Mouse (Mus musculus) spleen, adult 2 months (tissue): ENCODE measurements around the gene 4930579F01Rik. TPM values are rescaled to one million over a fixed set of nuclear protein-coding genes. Genes with fewer than 3 reads are reported as not detected.
"Not testable (repeated sequence)": the region's sequence is repeated elsewhere in the genome, so short reads cannot be mapped to it uniquely, and the experiment has no call there.

Source experiments
- DNase-seq, 2 experiments: peaks; one replicate each; pipeline versions ENCODE4 v3.0.0 to v3.0.0-alpha.2; 2012 to 2021; ENCODE audit warnings: low spot score in 2 of 2, low read depth in 1 of 2
- H3K27ac ChIP-seq: fragments of 200-500 bp; 2 replicates; pipeline ENCODE4 v1.5.1; 2012; ENCODE audit warnings: low read length, inconsistent platforms; ENCODE audit not compliant: insufficient read depth
- H3K27me3 ChIP-seq: fragments of 200-500 bp; 2 replicates; pipeline ENCODE4 v1.6.1; 2012; ENCODE audit warnings: mild to moderate bottlenecking, moderate library complexity, low read length, inconsistent platforms; ENCODE audit not compliant: control insufficient read depth, insufficient read depth
- H3K36me3 ChIP-seq: fragments of 200-500 bp; 2 replicates; pipeline ENCODE4 v1.6.1; 2012; ENCODE audit warnings: mild to moderate bottlenecking, low read length, inconsistent platforms; ENCODE audit not compliant: control insufficient read depth, insufficient read depth
- H3K4me1 ChIP-seq: fragments of 200-500 bp; 2 replicates; pipeline ENCODE4 v1.6.1; 2011; ENCODE audit warnings: inconsistent platforms; ENCODE audit not compliant: control insufficient read depth, insufficient read depth, insufficient read length
- H3K4me3 ChIP-seq: fragments of 200-500 bp; 2 replicates; pipeline ENCODE4 v1.5.1; 2011; ENCODE audit warnings: mild to moderate bottlenecking, inconsistent platforms; ENCODE audit not compliant: insufficient read depth, insufficient read length; ENCODE audit errors: extremely low read depth
- CTCF ChIP-seq: fragments of 200-500 bp; IDR thresholded peaks from 2 replicates; pipeline ENCODE4 v1.5.1; 2011; ENCODE audit warnings: mild to moderate bottlenecking, inconsistent platforms; ENCODE audit not compliant: insufficient read depth, insufficient read length, insufficient replicate concordance; ENCODE audit errors: extremely low read depth
- POLR2A ChIP-seq: fragments of 200-500 bp; IDR thresholded peaks from 2 replicates; pipeline ENCODE4 v1.6.1; 2011; ENCODE audit warnings: low read depth, low read length, inconsistent platforms
- WGBS: fragments of 180-500 bp; shearing (Covaris S2); methylation state at CpG from one replicate; pipeline ENCODE4 v1.1.7; 2018; 5-methylcytosine and 5-hydroxymethylcytosine counted together
- polyA plus RNA-seq: library from polyadenylated mRNA; depleted of rRNA; stranded (reverse); fragments of >200 nt; gene quantifications from 2 replicates; pipeline ENCODE4 v1.2.3, GENCODE M21; 2012

The 4930579F01Rik gene
- polyA plus RNA-seq, 1 experiment, result not detected

DNA sequence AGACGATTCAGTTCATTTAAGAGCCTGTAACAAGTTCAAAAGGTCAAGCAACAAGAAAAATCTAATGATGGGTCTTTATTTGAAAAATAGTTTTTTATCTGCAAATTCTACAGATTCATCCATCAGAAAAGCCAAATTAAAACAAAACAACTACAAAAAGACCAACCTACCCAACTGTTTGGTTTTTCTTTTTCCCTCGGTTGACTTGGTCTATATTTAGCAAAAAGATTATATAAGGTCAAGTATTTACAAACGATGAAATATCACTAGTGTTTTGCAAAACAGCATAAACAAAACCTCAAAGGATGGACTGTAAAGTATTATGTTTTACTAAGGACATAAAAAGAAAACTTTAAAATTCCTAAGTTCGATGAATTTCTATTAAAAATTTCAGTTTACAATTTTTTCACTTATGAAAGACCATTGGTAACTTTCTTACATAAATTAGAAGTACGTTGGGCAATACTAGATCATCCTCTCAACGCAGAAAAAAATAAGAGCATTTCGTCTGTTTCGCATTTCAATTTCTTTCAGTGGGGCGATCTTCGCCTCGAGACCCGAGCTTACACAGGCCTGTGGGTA lies 50.8 kb downstream of the 4930579F01Rik start:
- WGBS, result 2% methylated on average over 12 of the region's 12 CpGs
- TF ChIP-seq POLR2A (no peak), CTCF (no peak)
- H3K4me1 ChIP-seq, result no peaks in the 10 kb centered on the region

DNA sequence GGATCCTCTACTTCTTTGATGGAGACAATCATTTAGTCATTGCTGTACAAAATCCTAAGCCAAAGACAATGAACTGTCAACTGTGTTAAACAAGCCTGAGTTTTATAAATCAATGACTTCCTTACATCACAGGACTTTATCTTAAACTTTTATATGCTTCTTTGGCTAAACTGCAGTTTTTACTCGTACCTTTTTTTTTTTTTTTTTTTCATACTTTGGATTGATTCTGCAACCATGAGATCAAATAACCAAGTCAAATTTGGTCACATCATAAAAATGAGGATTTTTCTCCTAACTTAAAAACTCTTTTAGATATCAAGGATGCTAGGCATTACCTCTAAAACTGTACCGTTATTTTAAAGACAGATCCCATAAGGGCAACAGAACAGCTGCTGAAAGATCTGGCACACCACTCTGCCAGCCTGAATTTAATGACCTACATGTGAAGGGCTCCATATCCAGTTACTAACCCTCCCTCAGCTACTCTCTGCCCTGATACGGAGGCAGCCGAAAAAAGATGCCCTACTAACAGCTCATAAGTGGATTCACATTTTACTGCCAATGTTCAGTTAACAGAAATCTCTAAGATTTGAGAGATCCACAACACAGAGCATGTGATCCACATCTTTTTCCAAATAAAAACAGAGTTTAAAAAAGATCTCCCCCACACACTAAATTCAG lies 51.4 kb downstream of the 4930579F01Rik start:
- Histone ChIP-seq H3K27ac (no peak overlapping the region), H3K27me3 (no peaks in the 10 kb centered on the region), H3K4me1 (no peaks in the 10 kb centered on the region), H3K36me3 (no peaks in the 10 kb centered on the region), H3K4me3 (no peak overlapping the region)
- WGBS, result 70% methylated on average over 4 of the region's 4 CpGs
- no peak for DNase-seq
- TF ChIP-seq POLR2A (no peak), CTCF (no peak)

More for the DNA sequence above, 50.8 kb downstream of the 4930579F01Rik start:
- Histone ChIP-seq H3K4me3 (peak overlapping the region; percentile 83), H3K36me3 (no peaks in the 10 kb centered on the region), H3K27me3 (no peaks in the 10 kb centered on the region), H3K27ac (peak overlapping the region; percentile 100)
- no peak for DNase-seq

GRCm38 (mm10) chr3:138139663-138140062 lies 54.0 kb downstream of the 4930579F01Rik start:
- Histone ChIP-seq H3K27ac (no peak overlapping the region), H3K4me3 (no peak overlapping the region), H3K4me1 (no peaks in the 10 kb centered on the region), H3K36me3 (no peaks in the 10 kb centered on the region), H3K27me3 (no peaks in the 10 kb centered on the region)
- TF ChIP-seq POLR2A, result no peak
- TF ChIP-seq CTCF, result no peak
- WGBS, result 86% methylated on average over 6 of the region's 6 CpGs
- no peak for DNase-seq

DNA sequence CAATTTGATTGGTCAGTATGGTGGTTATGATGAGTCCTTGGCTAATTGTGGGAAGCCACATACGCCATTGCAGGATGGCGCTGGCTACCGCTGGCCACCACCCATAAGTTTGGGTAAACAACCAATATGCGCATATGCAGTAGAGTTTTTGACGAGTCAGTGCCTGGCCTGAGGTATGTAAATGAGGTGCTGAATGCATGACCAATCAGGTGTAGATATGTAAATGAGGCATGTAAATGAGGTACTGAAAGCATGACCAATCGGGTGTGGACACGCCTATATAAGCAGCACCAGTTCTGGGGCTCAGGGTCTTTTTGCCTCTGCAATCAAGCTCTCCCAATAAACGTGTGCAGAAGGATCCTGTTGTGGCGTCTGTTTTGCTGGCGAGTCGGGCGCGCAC lies 55.5 kb downstream of the 4930579F01Rik start:
- not testable (repeated sequence) for H3K27ac ChIP-seq, H3K4me1 ChIP-seq, H3K4me3 ChIP-seq, DNase-seq, H3K27me3 ChIP-seq, H3K36me3 ChIP-seq
- 92% methylated on average over 13 of the region's 13 CpGs for WGBS

DNA sequence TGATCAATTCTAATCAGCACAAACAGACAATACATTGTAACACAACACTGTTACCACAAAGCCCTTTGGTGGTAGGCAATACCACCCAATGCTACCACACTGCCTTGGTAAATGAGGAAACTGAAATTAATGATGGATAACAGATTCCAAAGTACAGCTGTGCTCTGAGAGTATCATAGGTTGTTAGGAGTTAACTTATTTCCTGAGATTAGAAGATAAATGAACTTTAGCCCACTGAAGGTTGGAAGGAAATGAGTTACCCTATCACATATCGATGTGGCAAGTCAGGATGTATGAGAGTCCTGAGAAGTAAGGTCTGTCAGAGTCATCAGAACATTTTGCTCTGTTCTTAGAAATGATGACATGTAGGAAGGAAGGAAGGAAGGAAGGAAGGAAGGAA lies 59.1 kb downstream of the 4930579F01Rik start:
- Histone ChIP-seq H3K36me3 (no peaks in the 10 kb centered on the region), H3K27ac (no peak overlapping the region), H3K4me1 (no peaks in the 10 kb centered on the region), H3K27me3 (no peaks in the 10 kb centered on the region), H3K4me3 (no peak overlapping the region)
- TF ChIP-seq POLR2A, result no peak
- TF ChIP-seq CTCF, result no peak
- 40% methylated on average over 1 of the region's 1 CpGs for WGBS
- no peak for DNase-seq

GRCm38 (mm10) chr3:138133916-138134315 lies 59.7 kb downstream of the 4930579F01Rik start:
- H3K36me3 ChIP-seq, result no peaks in the 10 kb centered on the region
- TF ChIP-seq POLR2A (no peak), CTCF (no peak)
- no peak overlapping the region for H3K4me3 ChIP-seq
- 63% methylated on average over 11 of the region's 11 CpGs for WGBS
- DNase-seq, result no peak
- no peaks in the 10 kb centered on the region for H3K27me3 ChIP-seq
- H3K27ac ChIP-seq, result no peak overlapping the region
- no peaks in the 10 kb centered on the region for H3K4me1 ChIP-seq

GRCm38 (mm10) chr3:138133463-138133862 lies 60.2 kb downstream of the 4930579F01Rik start:
- Histone ChIP-seq H3K4me3 (no peak overlapping the region), H3K27ac (no peak overlapping the region), H3K27me3 (no peaks in the 10 kb centered on the region), H3K4me1 (no peaks in the 10 kb centered on the region), H3K36me3 (no peaks in the 10 kb centered on the region)
- TF ChIP-seq CTCF (no peak), POLR2A (no peak)
- DNase-seq, result no peak
- 90% methylated on average over 8 of the region's 8 CpGs for whole genome bisulfite sequencing
